Mouse (Mus musculus) CD4-positive helper T cell, adult 2 months (primary cell): ENCODE measurements around the gene Hist1h4j.

ENCODE experiments used
- DNase-seq: peaks from one replicate; pipeline ENCODE4 v3.0.0-alpha.2; 2012; ENCODE audit warnings: low read depth, missing footprints, low spot score

Hist1h4j gene

GRCm38 (mm10) chr13:21779767-21780731 lies 45.2 kb downstream of the Hist1h4j start, which contains the start of gene Hist1h1b:
Hist1h1b (minus strand) TSS chr13:21780625.
- peak; percentile 65 for DNase-seq

- DNase-seq = no peak
Observed at GRCm38 (mm10) chr13:21781021-21781555, 46.2 kb downstream of the Hist1h4j start.

- no peak for DNase-seq
Observed at GRCm38 (mm10) chr13:21781639-21782038, 46.8 kb downstream of the Hist1h4j start.

GRCm38 (mm10) chr13:21782361-21783254 lies 47.7 kb downstream of the Hist1h4j start:
- DNase-seq = peak; percentile 54

GRCm38 (mm10) chr13:21783255-21783617 lies 48.4 kb downstream of the Hist1h4j start, which contains the start of gene Hist1h3i:
Hist1h3i (minus strand) TSS chr13:21783370.
- DNase-seq = peak; percentile 89

GRCm38 (mm10) chr13:21783734-21784161 lies 48.9 kb downstream of the Hist1h4j start:
- peak; percentile 69 for DNase-seq

- no peak for DNase-seq
Observed at GRCm38 (mm10) chr13:21784311-21784710, 49.4 kb downstream of the Hist1h4j start.
